Mouse (Mus musculus) spleen, adult 2 months (tissue): ENCODE data around the gene 9330182L06Rik. TPM values are rescaled to one million over a fixed set of nuclear protein-coding genes. Genes with fewer than 3 reads are reported as not detected.
A peak's percentile ranks its signal among the peaks of the same experiment; 100 is the strongest.

Experiments
- DNase-seq, 2 experiments: peaks; one replicate each; pipeline versions ENCODE4 v3.0.0 to v3.0.0-alpha.2; 2012 to 2021; ENCODE audit warnings: low spot score in 2 of 2, low read depth in 1 of 2
- H3K27ac ChIP-seq: fragments of 200-500 bp; 2 replicates; pipeline ENCODE4 v1.5.1; 2012; ENCODE audit warnings: low read length, inconsistent platforms; ENCODE audit not compliant: insufficient read depth
- H3K27me3 ChIP-seq: fragments of 200-500 bp; 2 replicates; pipeline ENCODE4 v1.6.1; 2012; ENCODE audit warnings: mild to moderate bottlenecking, moderate library complexity, low read length, inconsistent platforms; ENCODE audit not compliant: control insufficient read depth, insufficient read depth
- H3K36me3 ChIP-seq: fragments of 200-500 bp; 2 replicates; pipeline ENCODE4 v1.6.1; 2012; ENCODE audit warnings: mild to moderate bottlenecking, low read length, inconsistent platforms; ENCODE audit not compliant: control insufficient read depth, insufficient read depth
- H3K4me1 ChIP-seq: fragments of 200-500 bp; 2 replicates; pipeline ENCODE4 v1.6.1; 2011; ENCODE audit warnings: inconsistent platforms; ENCODE audit not compliant: control insufficient read depth, insufficient read depth, insufficient read length
- H3K4me3 ChIP-seq: fragments of 200-500 bp; 2 replicates; pipeline ENCODE4 v1.5.1; 2011; ENCODE audit warnings: mild to moderate bottlenecking, inconsistent platforms; ENCODE audit not compliant: insufficient read depth, insufficient read length; ENCODE audit errors: extremely low read depth
- CTCF ChIP-seq: fragments of 200-500 bp; IDR thresholded peaks from 2 replicates; pipeline ENCODE4 v1.5.1; 2011; ENCODE audit warnings: mild to moderate bottlenecking, inconsistent platforms; ENCODE audit not compliant: insufficient read depth, insufficient read length, insufficient replicate concordance; ENCODE audit errors: extremely low read depth
- POLR2A ChIP-seq: fragments of 200-500 bp; IDR thresholded peaks from 2 replicates; pipeline ENCODE4 v1.6.1; 2011; ENCODE audit warnings: low read depth, low read length, inconsistent platforms
- WGBS: fragments of 180-500 bp; shearing (Covaris S2); methylation state at CpG from one replicate; pipeline ENCODE4 v1.1.7; 2018; 5-methylcytosine and 5-hydroxymethylcytosine counted together
- polyA plus RNA-seq: library from polyadenylated mRNA; depleted of rRNA; stranded (reverse); fragments of >200 nt; gene quantifications from 2 replicates; pipeline ENCODE4 v1.2.3, GENCODE M21; 2012

Gene 9330182L06Rik
- polyA plus RNA-seq, 1 experiment: 0.06 TPM

DNA sequence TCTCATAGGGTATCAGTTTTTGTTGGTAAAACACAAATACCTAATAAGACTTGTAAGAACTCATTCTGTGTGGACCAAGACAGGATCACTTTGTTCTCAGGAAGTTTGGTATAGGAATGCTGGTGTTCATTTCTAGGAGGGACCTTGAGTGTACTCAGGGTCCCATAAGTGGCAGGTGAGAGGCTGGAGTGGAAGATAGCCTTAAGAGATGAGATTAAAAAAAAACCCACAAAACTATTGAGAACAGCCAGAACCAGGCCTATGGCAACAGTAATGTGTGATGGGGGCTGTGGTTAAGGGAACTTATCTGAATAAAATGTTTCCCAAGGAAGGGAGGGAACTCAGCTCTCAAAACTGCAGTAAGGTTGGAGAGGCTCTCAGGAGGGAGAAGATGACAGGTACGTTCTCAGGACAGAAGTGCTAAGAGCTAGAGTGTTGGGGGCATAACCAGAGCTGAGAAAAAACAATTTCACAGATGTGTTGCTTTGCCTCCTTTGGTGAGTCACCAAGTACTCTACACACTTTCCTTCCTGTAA, 126.0 kb downstream of the 9330182L06Rik start:
- Histone ChIP-seq H3K27ac (no peak overlapping the region), H3K4me3 (no peak overlapping the region), H3K36me3 (no peaks in the 10 kb centered on the region), H3K27me3 (no peaks in the 10 kb centered on the region), H3K4me1 (no peaks in the 10 kb centered on the region)
- no peak for TF ChIP-seq CTCF
- no peak for TF ChIP-seq POLR2A
- 55% methylated on average over 1 of the region's 1 CpGs for WGBS
- DNase-seq: no peak

DNA sequence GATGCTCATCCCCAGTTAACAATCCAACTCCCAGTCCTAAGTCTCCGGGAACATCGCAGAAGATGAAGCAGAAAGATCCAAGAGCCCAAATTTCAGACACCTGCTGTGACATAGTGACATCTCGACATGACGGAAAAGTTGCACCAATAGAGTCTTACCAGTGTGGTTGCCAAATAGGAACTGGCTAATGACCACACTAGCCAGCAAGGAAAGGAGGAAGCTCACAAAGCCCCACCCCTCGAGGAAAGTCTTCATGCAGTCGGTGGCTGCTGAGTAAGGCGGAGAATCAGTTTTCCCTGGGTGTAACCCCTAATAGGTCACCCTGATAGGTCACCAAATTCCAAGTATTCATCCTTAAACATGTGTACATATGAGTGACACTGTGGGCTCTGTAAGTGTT, 151.2 kb downstream of the 9330182L06Rik start:
- no peak for TF ChIP-seq POLR2A
- TF ChIP-seq CTCF: no peak
- Histone ChIP-seq H3K36me3 (no peaks in the 10 kb centered on the region), H3K27ac (no peak overlapping the region), H3K4me3 (no peak overlapping the region), H3K4me1 (no peaks in the 10 kb centered on the region), H3K27me3 (no peaks in the 10 kb centered on the region)
- DNase-seq: no peak
- WGBS: 71% methylated on average over 7 of the region's 7 CpGs

- WGBS: 91% methylated on average over 9 of the region's 9 CpGs
- Histone ChIP-seq H3K36me3 (no peaks in the 10 kb centered on the region), H3K4me1 (no peaks in the 10 kb centered on the region), H3K4me3 (no peak overlapping the region), H3K27ac (no peak overlapping the region), H3K27me3 (no peaks in the 10 kb centered on the region)
- TF ChIP-seq CTCF (no peak), POLR2A (no peak)
- DNase-seq: no peak
Measured at GRCm38 (mm10) chr5:9417802-9418201, 151.9 kb downstream of the 9330182L06Rik start.

- H3K4me1 ChIP-seq: no peaks in the 10 kb centered on the region
- no peak for DNase-seq
- H3K4me3 ChIP-seq: no peak overlapping the region
- WGBS: 56% methylated on average over 1 of the region's 1 CpGs
- H3K27ac ChIP-seq: no peak overlapping the region
- H3K36me3 ChIP-seq: no peaks in the 10 kb centered on the region
- H3K27me3 ChIP-seq: no peaks in the 10 kb centered on the region
- TF ChIP-seq CTCF (no peak), POLR2A (no peak)
Measured at GRCm38 (mm10) chr5:9419964-9420363, 154.0 kb downstream of the 9330182L06Rik start.

GRCm38 (mm10) chr5:9424464-9424863, 158.5 kb downstream of the 9330182L06Rik start:
- H3K36me3 ChIP-seq: no peaks in the 10 kb centered on the region
- no peaks in the 10 kb centered on the region for H3K27me3 ChIP-seq
- H3K4me1 ChIP-seq: no peaks in the 10 kb centered on the region
- 73% methylated on average over 2 of the region's 2 CpGs for WGBS
- H3K27ac ChIP-seq: no peak overlapping the region
- DNase-seq: no peak
- no peak for TF ChIP-seq CTCF
- H3K4me3 ChIP-seq: no peak overlapping the region

DNA sequence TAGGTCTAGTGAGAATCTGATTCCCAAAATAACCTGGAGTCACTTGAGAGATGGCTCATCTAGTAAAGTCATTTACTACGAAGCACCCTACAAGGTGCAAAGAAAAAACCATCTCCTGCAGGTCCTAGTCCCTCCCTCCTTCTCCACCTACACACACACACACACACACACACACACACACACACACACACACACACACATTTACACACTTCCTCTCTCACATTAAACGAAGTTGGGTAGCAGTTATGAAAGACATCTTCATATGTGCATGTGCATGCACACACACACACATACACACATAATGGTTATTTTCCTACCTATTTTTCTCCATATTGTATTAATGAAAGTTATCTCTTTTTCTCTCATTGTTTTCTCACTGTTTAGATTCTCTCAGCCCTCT, 161.2 kb downstream of the 9330182L06Rik start:
- Histone ChIP-seq H3K27me3 (no peaks in the 10 kb centered on the region), H3K36me3 (no peaks in the 10 kb centered on the region), H3K4me1 (no peaks in the 10 kb centered on the region), H3K4me3 (no peak overlapping the region), H3K27ac (no peak overlapping the region)
- TF ChIP-seq CTCF (no peak), POLR2A (no peak)
- DNase-seq: no peak
- WGBS: 32% methylated on average over 2 of the region's 2 CpGs

DNA sequence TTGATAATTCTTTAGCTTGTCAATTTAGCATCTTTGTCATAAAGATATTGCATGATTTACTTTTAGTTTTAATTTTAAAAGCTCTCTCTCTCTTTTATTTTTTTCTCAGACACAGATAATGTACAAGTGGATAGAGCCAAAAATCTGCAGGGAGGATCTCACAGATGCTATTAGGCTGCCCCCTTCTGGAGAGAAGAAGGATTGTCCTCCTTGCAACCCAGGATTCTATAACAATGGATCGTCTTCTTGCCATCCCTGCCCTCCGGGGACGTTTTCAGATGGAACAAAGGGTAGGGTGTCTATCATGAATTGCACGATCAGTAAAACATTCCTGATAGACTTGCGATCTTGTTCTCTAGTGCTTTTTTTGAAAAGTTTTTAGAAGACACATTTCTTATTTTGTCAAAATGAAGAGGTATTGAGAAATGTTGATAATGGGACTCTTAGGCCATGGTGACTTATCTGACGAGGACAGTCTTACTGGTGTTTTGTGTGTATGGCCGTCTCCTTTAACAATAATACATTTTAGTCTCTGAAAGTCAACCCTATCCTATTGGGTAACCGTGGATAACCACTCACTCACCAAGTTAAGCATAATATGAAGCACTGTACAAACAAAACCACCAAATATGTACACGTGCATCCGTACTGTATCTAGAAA, 161.8 kb downstream of the 9330182L06Rik start:
- Histone ChIP-seq H3K36me3 (no peaks in the 10 kb centered on the region), H3K27me3 (no peaks in the 10 kb centered on the region), H3K4me1 (no peaks in the 10 kb centered on the region), H3K27ac (no peak overlapping the region), H3K4me3 (no peak overlapping the region)
- peak; percentile 5 to 8 for DNase-seq
- WGBS: 51% methylated on average over 10 of the region's 10 CpGs
- TF ChIP-seq POLR2A (no peak), CTCF (peak; percentile 49; the same call in 1 of the 2 replicates)
